Mouse (Mus musculus) liver, embryonic 14.5 days (tissue): ENCODE data around the gene Polm.

Experiments used
- CTCF ChIP-seq: IDR thresholded peaks from 2 replicates; pipeline ENCODE4 v1.5.1; 2016; ENCODE audit warnings: antibody characterized with exemption, low read depth, control low read depth
- EP300 ChIP-seq: IDR thresholded peaks from 2 replicates; pipeline ENCODE4 v1.6.1; 2016; ENCODE audit warnings: antibody characterized with exemption, low read depth

- TF ChIP-seq CTCF (no peak), EP300 (no peak)
Observed at GRCm38 (mm10) chr11:5852314-5852713, 14.5 kb upstream of the Polm start.
